Mouse (Mus musculus): Measurements from ENCODE around the gene Dhx30.
"Not testable (repeated sequence)": the region's sequence is repeated elsewhere in the genome, so short reads cannot be mapped to it uniquely, and the experiment has no call there.

Gene Dhx30

GRCm38 (mm10) chr9:110093303-110093702, 24.3 kb downstream of the Dhx30 start:
- no peak for DNase-seq

DNA sequence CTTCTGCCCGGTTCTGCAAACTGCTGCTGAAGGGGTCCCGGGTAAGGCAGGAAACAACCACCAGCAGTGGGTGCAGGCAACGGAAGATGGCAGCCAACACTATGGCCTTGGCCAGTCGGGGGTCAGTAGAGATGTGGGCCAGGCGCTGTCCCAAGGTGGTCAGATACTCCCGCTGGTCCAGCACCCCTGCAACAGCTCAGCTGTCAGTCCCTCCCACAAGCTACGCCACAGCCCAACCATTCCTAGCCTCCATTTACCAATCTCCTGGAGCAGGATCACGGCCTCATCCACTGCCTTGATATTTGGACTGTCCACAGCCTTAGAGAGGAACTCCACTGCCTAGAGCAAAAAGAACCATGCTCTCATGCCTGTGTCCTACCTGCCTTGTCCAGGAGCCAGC, 31.9 kb downstream of the Dhx30 start:
- DNase-seq = no peak

DNA sequence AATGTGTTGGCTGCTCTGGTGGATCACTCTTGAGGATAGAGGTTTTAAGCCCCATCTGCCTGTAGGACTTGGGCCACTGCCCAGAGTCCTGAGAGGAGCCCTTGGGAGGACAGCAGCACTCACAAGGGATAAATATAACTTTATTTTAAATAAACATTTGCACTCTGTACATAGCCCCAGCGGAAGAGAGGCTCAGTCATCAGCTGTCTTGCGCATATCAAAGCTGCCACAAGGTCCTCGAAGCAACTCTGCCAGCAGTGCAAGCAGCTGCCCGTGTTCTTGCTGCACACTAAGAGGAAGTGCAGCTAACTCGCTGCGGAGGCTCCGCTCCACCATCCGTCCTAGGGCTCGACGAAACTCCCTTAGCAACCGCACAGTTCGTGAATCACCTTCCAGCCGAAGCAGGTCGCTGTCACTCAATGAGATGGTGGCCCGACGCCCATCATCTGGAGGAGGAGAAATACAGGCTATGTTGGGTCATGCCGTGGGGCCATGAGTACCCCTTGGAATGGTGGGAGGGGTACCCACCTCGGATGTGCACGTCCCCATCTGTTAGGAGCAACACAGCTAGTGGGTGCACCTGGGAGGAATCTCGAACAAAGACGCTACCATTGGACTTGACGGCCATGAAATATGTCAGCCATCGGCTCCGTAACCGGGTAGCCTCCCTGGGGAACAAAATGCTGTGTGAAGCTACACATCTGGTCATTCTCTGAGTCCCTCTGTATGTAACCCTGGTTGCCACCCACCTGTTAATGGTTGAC, 33.2 kb downstream of the Dhx30 start:
- peak; percentile 24 for DNase-seq

DNA sequence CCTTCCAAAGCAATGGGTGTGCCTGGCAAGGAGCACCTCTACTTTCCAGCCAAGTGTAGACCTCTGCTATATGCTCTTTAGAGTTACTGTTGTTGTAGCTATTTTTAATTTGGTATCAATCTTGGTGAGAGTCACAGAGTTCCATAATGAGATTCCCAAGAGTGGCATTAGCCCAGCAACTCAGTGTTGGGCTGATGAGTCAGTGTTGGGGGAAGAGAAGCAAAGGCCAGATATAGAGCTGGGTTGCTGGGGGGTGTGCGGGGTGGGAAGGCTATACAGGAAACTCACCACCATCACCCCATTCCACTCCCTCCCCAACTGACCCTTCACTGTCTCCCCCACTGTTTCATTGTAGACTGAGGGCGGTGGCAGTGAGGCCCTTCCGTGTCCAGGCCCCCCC, 36.6 kb downstream of the Dhx30 start:
- DNase-seq = no peak

DNA sequence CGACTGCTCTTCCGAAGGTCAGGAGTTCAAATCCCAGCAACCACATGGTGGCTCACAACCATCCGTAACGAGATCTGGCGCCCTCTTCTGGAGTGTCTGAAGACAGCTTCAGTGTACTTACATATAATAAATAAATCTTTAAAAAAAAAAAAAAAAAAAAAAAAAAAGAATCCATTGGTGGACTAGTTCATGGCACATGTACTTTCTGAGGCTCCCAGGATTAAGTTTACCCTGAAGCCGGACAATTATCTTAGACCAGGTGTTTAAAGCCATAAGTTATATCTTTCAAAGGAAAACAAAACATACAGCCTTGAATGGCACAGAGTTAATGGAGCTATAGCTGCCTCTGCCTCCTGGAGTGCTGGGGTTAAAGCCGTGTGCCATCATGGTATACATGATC, 41.2 kb downstream of the Dhx30 start:
- not testable (repeated sequence) for DNase-seq

- peak; percentile 83 for DNase-seq
These were observed 45.8 kb downstream of the Dhx30 start for GRCm38 (mm10) chr9:110071843-110072242.

DNA sequence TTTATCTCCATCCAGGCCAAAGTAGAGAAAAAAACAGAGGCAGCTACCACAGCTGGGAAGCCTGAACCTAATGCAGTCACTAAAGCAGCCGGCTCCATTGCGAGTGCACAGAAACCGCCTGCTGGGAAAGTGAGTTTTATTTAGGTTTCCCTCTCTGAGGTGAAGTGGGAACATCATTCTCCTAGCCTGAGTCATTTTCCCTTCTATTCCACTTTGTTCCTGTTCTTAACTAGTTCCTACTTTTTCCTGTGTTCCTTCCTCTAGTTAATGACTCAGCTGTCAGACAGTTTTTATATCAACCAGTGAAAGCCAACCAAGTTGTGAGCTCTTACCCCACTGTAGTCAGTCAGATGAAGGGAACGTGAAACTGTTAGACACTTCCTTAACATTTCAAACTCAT, 46.6 kb downstream of the Dhx30 start:
- no peak for DNase-seq

- no peak for DNase-seq
These were observed 47.3 kb downstream of the Dhx30 start for GRCm38 (mm10) chr9:110070358-110070757.

DNA sequence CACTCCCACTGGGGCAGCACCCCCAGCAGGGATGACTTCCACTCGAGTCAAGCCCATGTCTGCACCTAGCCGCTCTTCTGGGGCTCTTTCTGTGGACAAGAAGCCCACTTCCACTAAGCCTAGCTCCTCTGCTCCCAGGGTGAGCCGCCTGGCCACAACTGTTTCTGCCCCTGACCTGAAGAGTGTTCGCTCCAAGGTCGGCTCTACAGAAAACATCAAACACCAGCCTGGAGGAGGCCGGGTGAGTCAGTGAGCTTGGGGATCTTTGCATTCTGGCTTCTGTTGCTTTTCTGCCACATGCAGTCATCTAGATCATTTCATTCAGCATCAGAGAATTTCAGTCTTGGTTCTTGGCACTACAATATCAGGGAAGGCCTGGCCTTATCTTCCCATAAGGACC, 48.9 kb downstream of the Dhx30 start:
- no peak for DNase-seq

GRCm38 (mm10) chr9:110064641-110065040, 53.0 kb downstream of the Dhx30 start:
- no peak for DNase-seq

DNA sequence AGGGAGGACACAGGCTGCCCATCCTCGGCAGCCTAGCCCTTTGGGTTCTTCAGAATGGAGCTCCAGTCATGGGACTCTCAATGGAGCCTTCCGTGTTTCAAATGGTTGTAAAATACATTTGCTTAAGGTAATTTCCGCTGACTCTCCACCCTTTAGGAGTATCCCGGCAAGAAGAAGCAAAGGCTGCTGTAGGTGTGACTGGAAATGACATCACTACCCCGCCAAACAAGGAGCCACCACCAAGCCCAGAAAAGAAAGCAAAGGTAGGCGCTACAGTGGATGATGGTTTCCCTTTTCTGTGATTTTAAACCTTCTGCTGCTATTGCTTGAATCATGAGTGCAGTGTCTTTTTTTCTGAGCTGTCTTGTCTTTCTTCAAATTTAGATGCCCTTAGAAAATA, 54.8 kb downstream of the Dhx30 start:
- no peak for DNase-seq

- DNase-seq = no peak
These were observed 55.2 kb downstream of the Dhx30 start for GRCm38 (mm10) chr9:110062405-110062804.

GRCm38 (mm10) chr9:110060761-110061160, 56.9 kb downstream of the Dhx30 start:
- DNase-seq = no peak

GRCm38 (mm10) chr9:110057200-110057599, 60.4 kb downstream of the Dhx30 start:
- no peak for DNase-seq

DNA sequence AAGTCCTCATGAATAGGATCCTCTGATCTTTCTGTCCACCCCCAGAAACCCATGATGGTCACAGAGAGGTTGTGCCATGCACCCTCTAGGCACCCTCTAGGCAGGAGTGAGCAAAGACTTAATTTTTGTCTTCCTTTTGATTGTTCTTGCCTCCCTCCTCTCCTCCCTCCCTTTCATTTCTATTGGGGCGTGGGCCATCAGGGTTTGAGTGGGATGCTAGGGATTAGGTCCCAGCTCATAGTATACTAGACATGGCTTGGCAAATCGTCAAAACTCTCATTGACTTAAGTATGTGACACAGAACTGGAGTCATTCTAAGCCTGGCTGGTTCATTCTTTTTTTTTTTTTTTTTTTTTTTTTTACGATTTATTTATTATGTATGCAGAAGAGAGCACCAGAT, 62.8 kb downstream of the Dhx30 start:
- no peak for DNase-seq

DNA sequence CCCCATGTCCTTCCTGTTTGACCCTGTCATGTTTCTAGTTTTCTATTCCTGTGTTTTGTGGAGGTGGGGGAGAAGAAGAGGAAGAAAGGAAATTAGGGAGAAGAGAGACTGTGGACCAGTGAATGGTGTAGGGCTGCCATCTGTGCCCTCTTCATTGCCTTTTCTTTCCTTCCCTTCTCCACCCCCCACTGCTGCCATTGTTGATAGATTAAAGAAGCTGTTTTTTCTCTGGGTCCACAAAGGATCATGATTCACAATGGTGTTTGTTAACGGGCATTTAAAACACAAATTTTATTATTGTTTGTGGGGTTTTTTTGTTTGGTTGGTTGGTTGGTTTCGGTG, 63.6 kb downstream of the Dhx30 start:
- no peak for DNase-seq

DNA sequence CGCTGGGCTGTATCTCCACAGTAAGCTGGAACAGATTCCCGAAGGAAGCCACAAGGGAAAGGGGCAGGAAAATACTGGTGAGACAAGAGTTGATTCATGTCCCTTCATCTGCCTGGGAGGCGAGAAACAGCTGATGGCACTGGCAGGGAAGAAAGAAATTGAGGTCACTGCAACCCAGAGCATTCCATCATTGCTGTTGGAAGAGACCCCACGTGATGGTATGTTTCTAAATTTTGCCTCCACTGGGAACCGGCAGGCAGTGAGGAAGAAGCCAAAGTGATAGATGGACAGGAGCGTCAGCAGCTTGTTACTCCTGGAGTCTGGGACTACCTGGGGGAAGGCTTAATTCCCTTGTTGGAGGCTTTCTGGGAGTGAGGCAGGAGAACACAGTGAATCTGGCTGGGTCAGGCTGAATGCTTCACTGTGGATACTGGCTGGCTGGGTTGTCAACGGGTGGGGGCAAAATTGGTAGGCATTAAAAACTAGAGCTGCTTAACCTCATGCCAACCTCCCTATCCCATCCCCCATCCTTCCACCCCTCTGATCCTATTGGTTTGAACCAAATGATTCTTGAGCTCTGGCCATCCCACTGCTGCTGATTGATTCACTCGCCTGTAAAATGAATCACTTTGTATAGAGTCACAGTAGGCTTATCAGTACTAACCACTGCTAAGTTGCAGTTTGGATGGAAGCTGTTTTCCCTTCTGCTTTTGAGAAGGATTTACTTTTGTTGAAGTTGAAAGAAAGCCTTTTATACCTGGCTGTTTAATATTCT, 64.1 kb downstream of the Dhx30 start:
- DNase-seq = no peak

GRCm38 (mm10) chr9:110052951-110053304, 64.7 kb downstream of the Dhx30 start:
- DNase-seq = no peak

- peak; percentile 81 for DNase-seq
These were observed 65.6 kb downstream of the Dhx30 start for GRCm38 (mm10) chr9:110051869-110052661.

- no peak for DNase-seq
These were observed 66.4 kb downstream of the Dhx30 start for GRCm38 (mm10) chr9:110051184-110051583.

- DNase-seq = no peak
These were observed 69.8 kb downstream of the Dhx30 start for GRCm38 (mm10) chr9:110047857-110048256.

- no peak for DNase-seq
These were observed 70.4 kb downstream of the Dhx30 start for GRCm38 (mm10) chr9:110047260-110047659.

GRCm38 (mm10) chr9:110045763-110046377, 71.8 kb downstream of the Dhx30 start:
- DNase-seq = no peak

Data from right cerebral cortex, postnatal 14 days (tissue).